Mouse (Mus musculus): ENCODE results near the gene Pcca. TPM values are rescaled to one million over a fixed set of nuclear protein-coding genes. Genes with fewer than 3 reads are reported as not detected.

The Pcca gene
- polyA plus RNA-seq, 1 experiment = 84.5 TPM

GRCm38 (mm10) chr14:122700333-122700732 is 166.2 kb downstream of the Pcca start:
- Histone ChIP-seq H3K4me3 (replicated peaks; ENCODE audit: insufficient read depth, low read depth, low read length) (no peak overlapping the region), H3K27me3 (ENCODE audit: control insufficient read depth, insufficient read depth, low read length) (no peaks in the 10 kb centered on the region), H3K4me1 (ENCODE audit: control insufficient read depth, insufficient read depth, low read length) (no peaks in the 10 kb centered on the region), H3K27ac (ENCODE audit: insufficient read depth, low read length) (no peak overlapping the region)
- TF ChIP-seq POLR2A (IDR thresholded peaks at IDR 0.05; ENCODE audit: borderline replicate concordance, insufficient read depth, low read length) = no peak
- TF ChIP-seq CTCF (IDR thresholded peaks at IDR 0.05; ENCODE audit: borderline replicate concordance, insufficient read depth, low read depth, low read length) = no peak
- no peak for DNase-seq
- WGBS = 87% methylated on average over 1 of the region's 1 CpGs

DNA sequence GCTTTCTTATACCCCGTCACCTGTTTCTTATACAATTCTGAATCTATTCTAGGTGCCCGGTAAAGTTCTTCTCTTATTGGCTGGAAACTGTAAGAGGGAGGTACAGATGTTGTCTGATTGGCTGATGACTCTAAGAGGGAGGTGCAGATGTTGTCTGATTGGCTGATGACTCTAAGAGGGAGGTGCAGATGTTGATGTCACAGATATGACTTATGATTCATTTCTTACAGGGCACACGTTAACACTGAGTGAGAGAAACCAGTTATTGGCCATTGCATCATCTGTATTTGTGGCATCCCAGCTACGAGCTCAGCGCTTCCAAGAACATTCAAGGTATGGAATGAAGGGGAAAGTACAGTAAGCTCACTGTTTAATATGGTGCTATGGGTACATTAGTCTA is 179.7 kb downstream of the Pcca start:
- TF ChIP-seq POLR2A (IDR thresholded peaks at IDR 0.05; ENCODE audit: borderline replicate concordance, insufficient read depth, low read length) (no peak), CTCF (IDR thresholded peaks at IDR 0.05; ENCODE audit: borderline replicate concordance, insufficient read depth, low read depth, low read length) (no peak)
- no peak overlapping the region for H3K4me3 ChIP-seq (replicated peaks; ENCODE audit: insufficient read depth, low read depth, low read length)
- H3K27me3 ChIP-seq (ENCODE audit: control insufficient read depth, insufficient read depth, low read length) = no peaks in the 10 kb centered on the region
- H3K4me1 ChIP-seq (ENCODE audit: control insufficient read depth, insufficient read depth, low read length) = no peaks in the 10 kb centered on the region
- DNase-seq = no peak
- WGBS = 95% methylated on average over 5 of the region's 5 CpGs
- no peak overlapping the region for H3K27ac ChIP-seq (ENCODE audit: insufficient read depth, low read length)

DNA sequence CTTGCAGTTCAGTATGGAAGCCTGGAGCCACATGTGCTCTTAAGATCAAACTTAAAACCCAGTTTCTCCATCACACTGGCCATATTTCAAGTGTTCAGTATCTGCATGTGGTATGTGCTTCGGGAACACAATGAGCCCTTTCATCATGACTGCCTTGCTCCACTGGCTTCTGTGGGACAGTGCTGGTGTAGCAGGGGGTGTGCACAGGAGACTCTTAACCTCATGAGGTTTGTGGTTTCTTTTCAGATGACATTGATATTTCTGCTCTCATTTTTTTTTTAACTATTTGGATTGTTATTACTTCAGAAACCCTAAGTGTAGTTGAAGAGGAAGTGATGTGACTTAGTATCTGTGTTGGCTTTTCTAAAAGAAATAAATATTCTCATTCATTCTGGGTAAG is 180.8 kb downstream of the Pcca start:
- Histone ChIP-seq H3K4me1 (ENCODE audit: control insufficient read depth, insufficient read depth, low read length) (no peaks in the 10 kb centered on the region; the same call in 1 of the 2 replicates), H3K27ac (ENCODE audit: insufficient read depth, low read length) (no peak overlapping the region), H3K4me3 (replicated peaks; ENCODE audit: insufficient read depth, low read depth, low read length) (no peak overlapping the region), H3K27me3 (ENCODE audit: control insufficient read depth, insufficient read depth, low read length) (no peaks in the 10 kb centered on the region)
- no peak for DNase-seq
- 36% methylated on average over 1 of the region's 1 CpGs for WGBS
- no peak for TF ChIP-seq CTCF (IDR thresholded peaks at IDR 0.05; ENCODE audit: borderline replicate concordance, insufficient read depth, low read depth, low read length)

DNA sequence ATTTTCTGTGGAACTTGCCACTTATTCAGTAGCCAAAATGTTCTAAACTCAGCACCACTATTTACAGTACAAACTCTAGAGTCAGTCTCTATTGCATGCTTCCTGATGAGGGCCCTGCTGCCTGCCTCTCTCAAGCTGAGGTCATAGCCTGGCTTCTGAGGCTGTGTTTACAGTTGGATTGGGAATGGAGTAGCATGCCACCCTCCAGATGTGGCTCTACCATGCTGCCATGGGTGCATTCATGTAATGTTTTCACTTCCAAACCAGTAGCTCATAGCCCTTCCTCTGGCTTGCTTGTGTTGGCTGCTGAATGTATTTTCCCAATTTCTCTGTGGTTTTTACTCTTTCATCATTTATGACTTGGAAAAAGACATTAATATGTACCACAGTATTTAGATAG is 181.9 kb downstream of the Pcca start:
- H3K4me3 ChIP-seq (replicated peaks; ENCODE audit: insufficient read depth, low read depth, low read length) = no peak overlapping the region
- H3K4me1 ChIP-seq (ENCODE audit: control insufficient read depth, insufficient read depth, low read length) = peaks cover 3% of the 10 kb centered on the region
- no peak for DNase-seq
- no peaks in the 10 kb centered on the region for H3K27me3 ChIP-seq (ENCODE audit: control insufficient read depth, insufficient read depth, low read length)
- TF ChIP-seq CTCF (IDR thresholded peaks at IDR 0.05; ENCODE audit: borderline replicate concordance, insufficient read depth, low read depth, low read length) (no peak), POLR2A (IDR thresholded peaks at IDR 0.05; ENCODE audit: borderline replicate concordance, insufficient read depth, low read length) (no peak)
- H3K27ac ChIP-seq (ENCODE audit: insufficient read depth, low read length) = no peak overlapping the region

GRCm38 (mm10) chr14:122719496-122720080 is 185.5 kb downstream of the Pcca start:
- H3K4me1 ChIP-seq (ENCODE audit: control insufficient read depth, insufficient read depth, low read length) = peaks cover 7% of the 10 kb centered on the region
- DNase-seq = no peak
- TF ChIP-seq POLR2A (IDR thresholded peaks at IDR 0.05; ENCODE audit: borderline replicate concordance, insufficient read depth, low read length) (no peak), CTCF (IDR thresholded peaks at IDR 0.05; ENCODE audit: borderline replicate concordance, insufficient read depth, low read depth, low read length) (no peak)
- no peak overlapping the region for H3K27ac ChIP-seq (ENCODE audit: insufficient read depth, low read length)
- 74% methylated on average over 8 of the region's 8 CpGs for WGBS
- no peak overlapping the region for H3K4me3 ChIP-seq (replicated peaks; ENCODE audit: insufficient read depth, low read depth, low read length)
- H3K27me3 ChIP-seq (ENCODE audit: control insufficient read depth, insufficient read depth, low read length) = no peaks in the 10 kb centered on the region

- WGBS = 14% methylated on average over 3 of the region's 3 CpGs
- no peak for TF ChIP-seq POLR2A (IDR thresholded peaks at IDR 0.05; ENCODE audit: borderline replicate concordance, insufficient read depth, low read length)
- TF ChIP-seq CTCF (IDR thresholded peaks at IDR 0.05; ENCODE audit: borderline replicate concordance, insufficient read depth, low read depth, low read length) = no peak
- H3K27ac ChIP-seq (ENCODE audit: insufficient read depth, low read length) = peak overlapping the region; percentile 47; the same call in 1 of the 2 replicates
- H3K27me3 ChIP-seq (ENCODE audit: control insufficient read depth, insufficient read depth, low read length) = no peaks in the 10 kb centered on the region
- H3K4me3 ChIP-seq (replicated peaks; ENCODE audit: insufficient read depth, low read depth, low read length) = no peak overlapping the region
- DNase-seq = peak in 1 of 2 experiments; percentile 39
- peaks cover 7% of the 10 kb centered on the region for H3K4me1 ChIP-seq (ENCODE audit: control insufficient read depth, insufficient read depth, low read length)
These were observed 186.9 kb downstream of the Pcca start for GRCm38 (mm10) chr14:122720989-122721388.

GRCm38 (mm10) chr14:122721750-122722149 is 187.6 kb downstream of the Pcca start:
- TF ChIP-seq CTCF (IDR thresholded peaks at IDR 0.05; ENCODE audit: borderline replicate concordance, insufficient read depth, low read depth, low read length) = no peak
- no peak for TF ChIP-seq POLR2A (IDR thresholded peaks at IDR 0.05; ENCODE audit: borderline replicate concordance, insufficient read depth, low read length)
- Histone ChIP-seq H3K27ac (ENCODE audit: insufficient read depth, low read length) (no peak overlapping the region), H3K4me1 (ENCODE audit: control insufficient read depth, insufficient read depth, low read length) (peaks cover 12% of the 10 kb centered on the region), H3K4me3 (replicated peaks; ENCODE audit: insufficient read depth, low read depth, low read length) (no peak overlapping the region), H3K27me3 (ENCODE audit: control insufficient read depth, insufficient read depth, low read length) (no peaks in the 10 kb centered on the region)
- peak in 1 of 2 experiments; percentile 21 for DNase-seq
- WGBS = 10% methylated on average over 4 of the region's 4 CpGs

DNA sequence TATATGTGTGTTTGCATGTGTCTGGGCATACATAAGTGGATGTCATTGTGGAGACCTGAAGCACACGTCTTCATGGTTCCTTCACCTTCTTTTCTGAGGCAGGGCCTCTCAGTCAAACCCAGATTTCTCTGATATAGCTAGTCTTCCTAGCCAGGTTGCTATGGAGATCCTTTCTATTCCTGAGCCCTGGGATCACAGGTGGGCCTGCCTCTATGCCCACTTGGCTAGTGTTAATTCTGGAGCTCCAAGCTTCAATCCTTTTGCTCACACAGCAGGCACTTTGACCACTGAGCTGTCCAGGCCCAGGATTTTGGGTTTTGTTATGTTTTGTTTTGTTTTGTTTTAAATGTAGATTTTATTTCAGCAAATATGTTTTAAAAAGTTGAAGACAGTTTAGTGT is 192.3 kb downstream of the Pcca start:
- TF ChIP-seq POLR2A (IDR thresholded peaks at IDR 0.05; ENCODE audit: borderline replicate concordance, insufficient read depth, low read length) (no peak), CTCF (IDR thresholded peaks at IDR 0.05; ENCODE audit: borderline replicate concordance, insufficient read depth, low read depth, low read length) (no peak)
- Histone ChIP-seq H3K4me1 (ENCODE audit: control insufficient read depth, insufficient read depth, low read length) (peaks cover 9% of the 10 kb centered on the region; the same call in 1 of the 2 replicates), H3K27me3 (ENCODE audit: control insufficient read depth, insufficient read depth, low read length) (no peaks in the 10 kb centered on the region), H3K4me3 (replicated peaks; ENCODE audit: insufficient read depth, low read depth, low read length) (no peak overlapping the region), H3K27ac (ENCODE audit: insufficient read depth, low read length) (no peak overlapping the region)
- 34% methylated on average over 1 of the region's 1 CpGs for WGBS
- DNase-seq = peak in 1 of 2 experiments; percentile 22
